Mouse (Mus musculus) gastrocnemius, postnatal 10 days (tissue): ENCODE measurements around the gene Dnpep. TPM values are rescaled to one million over a fixed set of nuclear protein-coding genes. Genes with fewer than 3 reads are reported as not detected.

ENCODE experiments used
- DNase-seq: peaks from one replicate; pipeline ENCODE4 v3.0.0; 2021; ENCODE audit warnings: mixed read lengths
- total RNA-seq, 2 experiments: library from RNA; stranded (reverse); gene quantifications; 2 replicates each; pipeline ENCODE4 v1.2.3; 2021

Gene Dnpep
- total RNA-seq, 2 experiments from 2014 or later: 51.0 to 53.8 TPM

GRCm38 (mm10) chr1:75264091-75264880, 53.5 kb downstream of the Dnpep start, which contains the start of gene Ptprn:
Gene Ptprn, minus strand, starts transcription at chr1:75264502.
- DNase-seq: no peak

GRCm38 (mm10) chr1:75262969-75263951, 54.5 kb downstream of the Dnpep start:
- DNase-seq: peak; percentile 83

GRCm38 (mm10) chr1:75261278-75261677, 56.5 kb downstream of the Dnpep start:
- DNase-seq: no peak

Other genes with a start within 250 kb of the Dnpep start
- gene Nhej1, start 192.8 kb downstream of the Dnpep start, total RNA-seq: 1 to 10 TPM; 4.0 to 5.4 TPM
- not detected for gene Slc23a3, start 184.1 kb downstream of the Dnpep start, total RNA-seq
- 10 to 100 TPM; 20.1 to 22.3 TPM for gene Cnppd1, start 175.3 kb downstream of the Dnpep start, total RNA-seq
- gene Retreg2, start 175.2 kb downstream of the Dnpep start, total RNA-seq: 10 to 100 TPM; 18.1 to 21.5 TPM
- 10 to 100 TPM; 12.4 to 14.0 TPM for gene Zfand2b, start 149.3 kb downstream of the Dnpep start, total RNA-seq
- 10 to 100 TPM; 20.8 to 24.2 TPM for gene Abcb6, start 137.6 kb downstream of the Dnpep start, total RNA-seq
- 1 to 10 TPM; 6.8 to 9.4 TPM for gene Ankzf1, start 125.8 kb downstream of the Dnpep start, total RNA-seq
- gene Atg9a, start 125.8 kb downstream of the Dnpep start, total RNA-seq: 10 to 100 TPM; 50.8 to 51.0 TPM
- 1 to 10 TPM; 6.5 to 8.6 TPM for gene Glb1l, start 107.2 kb downstream of the Dnpep start, total RNA-seq
- gene Stk16, start 107.2 kb downstream of the Dnpep start, total RNA-seq: 10 to 100 TPM; 31.8 to 40.3 TPM
- gene Tuba4a, start 98.1 kb downstream of the Dnpep start, total RNA-seq: 100 to 1,000 TPM; 490 to 573 TPM
- gene A630095N17Rik, start 85.9 kb downstream of the Dnpep start, total RNA-seq: not detected
- 10 to 100 TPM; 32.4 to 38.8 TPM for gene Dnajb2, start 81.6 kb downstream of the Dnpep start, total RNA-seq
- under 1 TPM; 0.65 to 0.68 TPM for gene Ptprn, start 53.5 kb downstream of the Dnpep start, total RNA-seq
- gene Resp18, start 39.6 kb downstream of the Dnpep start, total RNA-seq: not detected
- 1,000 to 10,000 TPM; 1,482 to 1,503 TPM for gene Des, start 42.3 kb upstream of the Dnpep start, total RNA-seq
- 100 to 1,000 TPM; 196 to 209 TPM for gene Speg, start 57.3 kb upstream of the Dnpep start, total RNA-seq
- gene Gmppa, start 117.9 kb upstream of the Dnpep start, total RNA-seq: 10 to 100 TPM; 35.6 to 39.7 TPM
- gene Asic4, start 132.4 kb upstream of the Dnpep start, total RNA-seq: not detected
- gene Chpf, start 161.3 kb upstream of the Dnpep start, total RNA-seq: 10 to 100 TPM; 22.2 to 32.0 TPM
- gene Tmem198, start 161.5 kb upstream of the Dnpep start, total RNA-seq: under 1 TPM; 0.68 to 0.87 TPM
- 100 to 1,000 TPM; 107 to 122 TPM for gene Obsl1, start 188.5 kb upstream of the Dnpep start, total RNA-seq
- 10 to 100 TPM; 11.9 to 12.8 TPM for gene Inha, start 189.1 kb upstream of the Dnpep start, total RNA-seq
- gene Stk11ip, start 203.5 kb upstream of the Dnpep start, total RNA-seq: 1 to 10 TPM; 7.5 to 8.9 TPM
- 10 to 100 TPM in 1 of 2 experiments, 1 to 10 TPM in 1; 6.4 to 14.0 TPM for gene Slc4a3, start 228.3 kb upstream of the Dnpep start, total RNA-seq